Mouse (Mus musculus): Measurements from ENCODE around the gene Pou6f1. TPM values are rescaled to one million over a fixed set of nuclear protein-coding genes. Genes with fewer than 3 reads are reported as not detected.

Gene Pou6f1
- polyA plus RNA-seq (2014; fragmentation: Illumina TruSeq; extraction: RNeasy Lipid Tissue Mini Kit (QIAGEN cat#74804); ENCODE audit: low read depth, low replicate concordance): 2.3 TPM

GRCm38 (mm10) chr15:100599276-100600046 lies at the start of gene Pou6f1:
Gene Pou6f1 (minus strand): TSS chr15:100599984.

GRCm38 (mm10) chr15:100636700-100637501 lies 37.1 kb upstream of the Pou6f1 start, which contains the start of gene Smagp:
Gene Smagp (minus strand): TSS chr15:100636940.

GRCm38 (mm10) chr15:100614996-100615824 lies 15.4 kb upstream of the Pou6f1 start, which contains the start of gene Dazap2:
Gene Dazap2 (plus strand): TSS chr15:100615349.

GRCm38 (mm10) chr15:100551326-100552307 lies 48.2 kb downstream of the Pou6f1 start, which contains the start of gene Tfcp2:
Gene Tfcp2 (minus strand): TSS chr15:100552008.

Other genes starting within 250 kb of the Pou6f1 start
- gene Methig1, start 246.8 kb downstream of the Pou6f1 start, polyA plus RNA-seq (2014; fragmentation: Illumina TruSeq; extraction: RNeasy Lipid Tissue Mini Kit (QIAGEN cat#74804); ENCODE audit: low read depth, low replicate concordance): 2.1 TPM
- 33.1 TPM for gene Mettl7a2, start 246.8 kb downstream of the Pou6f1 start, polyA plus RNA-seq (2014; fragmentation: Illumina TruSeq; extraction: RNeasy Lipid Tissue Mini Kit (QIAGEN cat#74804); ENCODE audit: low read depth, low replicate concordance)
- not detected for gene Higd1c, start 235.4 kb downstream of the Pou6f1 start, polyA plus RNA-seq (2014; fragmentation: Illumina TruSeq; extraction: RNeasy Lipid Tissue Mini Kit (QIAGEN cat#74804); ENCODE audit: low read depth, low replicate concordance)
- not detected for gene Gm5475, start 177.8 kb downstream of the Pou6f1 start, polyA plus RNA-seq (2014; fragmentation: Illumina TruSeq; extraction: RNeasy Lipid Tissue Mini Kit (QIAGEN cat#74804); ENCODE audit: low read depth, low replicate concordance)
- gene Slc11a2, start 174.9 kb downstream of the Pou6f1 start, polyA plus RNA-seq (2014; fragmentation: Illumina TruSeq; extraction: RNeasy Lipid Tissue Mini Kit (QIAGEN cat#74804); ENCODE audit: low read depth, low replicate concordance): 10.1 TPM
- 18.0 TPM for gene Letmd1, start 131.0 kb downstream of the Pou6f1 start, polyA plus RNA-seq (2014; fragmentation: Illumina TruSeq; extraction: RNeasy Lipid Tissue Mini Kit (QIAGEN cat#74804); ENCODE audit: low read depth, low replicate concordance)
- 1.7 TPM for gene Csrnp2, start 104.5 kb downstream of the Pou6f1 start, polyA plus RNA-seq (2014; fragmentation: Illumina TruSeq; extraction: RNeasy Lipid Tissue Mini Kit (QIAGEN cat#74804); ENCODE audit: low read depth, low replicate concordance)
- 6.2 TPM for gene Tfcp2, start 48.0 kb downstream of the Pou6f1 start, polyA plus RNA-seq (2014; fragmentation: Illumina TruSeq; extraction: RNeasy Lipid Tissue Mini Kit (QIAGEN cat#74804); ENCODE audit: low read depth, low replicate concordance)
- 308 TPM for gene Dazap2, start 15.4 kb upstream of the Pou6f1 start, polyA plus RNA-seq (2014; fragmentation: Illumina TruSeq; extraction: RNeasy Lipid Tissue Mini Kit (QIAGEN cat#74804); ENCODE audit: low read depth, low replicate concordance)
- gene Smagp, start 37.0 kb upstream of the Pou6f1 start, polyA plus RNA-seq (2014; fragmentation: Illumina TruSeq; extraction: RNeasy Lipid Tissue Mini Kit (QIAGEN cat#74804); ENCODE audit: low read depth, low replicate concordance): 5.6 TPM
- 2.3 TPM for gene Bin2, start 69.6 kb upstream of the Pou6f1 start, polyA plus RNA-seq (2014; fragmentation: Illumina TruSeq; extraction: RNeasy Lipid Tissue Mini Kit (QIAGEN cat#74804); ENCODE audit: low read depth, low replicate concordance)
- gene Cela1, start 87.9 kb upstream of the Pou6f1 start, polyA plus RNA-seq (2014; fragmentation: Illumina TruSeq; extraction: RNeasy Lipid Tissue Mini Kit (QIAGEN cat#74804); ENCODE audit: low read depth, low replicate concordance): 34.1 TPM
- 15.2 TPM for gene Galnt6, start 129.4 kb upstream of the Pou6f1 start, polyA plus RNA-seq (2014; fragmentation: Illumina TruSeq; extraction: RNeasy Lipid Tissue Mini Kit (QIAGEN cat#74804); ENCODE audit: low read depth, low replicate concordance)
- gene Slc4a8, start 161.8 kb upstream of the Pou6f1 start, polyA plus RNA-seq (2014; fragmentation: Illumina TruSeq; extraction: RNeasy Lipid Tissue Mini Kit (QIAGEN cat#74804); ENCODE audit: low read depth, low replicate concordance): 0.98 TPM